Mouse (Mus musculus) small intestine, adult 2 months (tissue): Measurements from ENCODE around the gene Phlpp1.

Experiments
- CTCF ChIP-seq: fragments of 200-500 bp; IDR thresholded peaks from 2 replicates; pipeline ENCODE4 v1.5.1; 2012; ENCODE audit warnings: low read depth, mild to moderate bottlenecking, control low read depth, inconsistent platforms, low read length, moderate library complexity, mixed read lengths; ENCODE audit not compliant: insufficient replicate concordance, insufficient read length; ENCODE audit errors: extremely low read depth
- POLR2A ChIP-seq: fragments of 200-500 bp; IDR thresholded peaks from 2 replicates; pipeline ENCODE4 v1.6.1; 2012; ENCODE audit warnings: low read depth, mild to moderate bottlenecking, control low read depth, inconsistent platforms, low read length, moderate library complexity

- TF ChIP-seq POLR2A (no peak), CTCF (no peak)
These were observed 182.4 kb downstream of the Phlpp1 start for GRCm38 (mm10) chr1:106353993-106354392.
